Mouse (Mus musculus) ES-Bruce4 (cell line): ENCODE data around the gene Sdc4. TPM values are rescaled to one million over a fixed set of nuclear protein-coding genes. Genes with fewer than 3 reads are reported as not detected.

ENCODE experiments used
- H3K27ac ChIP-seq: 2 replicates; pipeline ENCODE4 v1.5.1; 2012; ENCODE audit warnings: low read length, inconsistent platforms; ENCODE audit not compliant: insufficient read depth
- H3K27me3 ChIP-seq: 2 replicates; pipeline ENCODE4 v1.6.1; 2012; ENCODE audit warnings: mild to moderate bottlenecking, low read length, inconsistent platforms; ENCODE audit not compliant: control insufficient read depth, poor library complexity, insufficient read depth, severe bottlenecking
- H3K36me3 ChIP-seq: 2 replicates; pipeline ENCODE4 v1.6.1; 2012; ENCODE audit warnings: inconsistent platforms, mild to moderate bottlenecking, low read length, moderate library complexity; ENCODE audit not compliant: control insufficient read depth, poor library complexity, insufficient read depth, severe bottlenecking
- H3K4me1 ChIP-seq: one replicate; pipeline ENCODE4 v1.8.1; 2011; ENCODE audit warnings: low read length; ENCODE audit not compliant: control insufficient read depth, insufficient read depth
- H3K4me3 ChIP-seq: 2 replicates; pipeline ENCODE4 v1.5.1; 2011; ENCODE audit warnings: low read depth, mild to moderate bottlenecking, low read length
- H3K9ac ChIP-seq: 2 replicates; pipeline ENCODE4 v1.6.1; 2012; ENCODE audit warnings: low read depth, mild to moderate bottlenecking, inconsistent platforms; ENCODE audit not compliant: poor library complexity, severe bottlenecking
- H3K9me3 ChIP-seq: replicated peaks from 2 replicates; pipeline ENCODE4 v1.6.1; 2012; ENCODE audit warnings: mild to moderate bottlenecking, low read length, inconsistent platforms; ENCODE audit not compliant: control insufficient read depth, poor library complexity, insufficient read depth, severe bottlenecking
- CTCF ChIP-seq: IDR thresholded peaks from one replicate; pipeline ENCODE4 v1.8.1; 2011; ENCODE audit warnings: low read depth, low read length
- EP300 ChIP-seq: IDR thresholded peaks from 2 replicates; pipeline ENCODE4 v1.6.1; 2011; ENCODE audit warnings: low read depth, low read length; ENCODE audit not compliant: insufficient read depth
- POLR2A ChIP-seq: IDR thresholded peaks from one replicate; pipeline ENCODE4 v1.8.1; 2011; ENCODE audit warnings: low read length; ENCODE audit not compliant: insufficient read depth
- polyA plus RNA-seq: library from polyadenylated mRNA; stranded (reverse); fragments of >200 nt; gene quantifications from 2 replicates; pipeline ENCODE4 v1.2.4, GENCODE M21; 2011; ENCODE audit warnings: low read depth; ENCODE audit not compliant: missing spikeins, insufficient read depth, insufficient read length

The Sdc4 gene
- polyA plus RNA-seq, 1 experiment = 213 TPM

GRCm38 (mm10) chr2:164418308-164418875, 25.3 kb downstream of the Sdc4 start:
- H3K36me3 ChIP-seq = 0 out of 2 replicates have a peak, but pooled peaks cover under 1% of the 10 kb centered on the region
- H3K4me1 ChIP-seq = peaks cover 5% of the 10 kb centered on the region
- no peak overlapping the region for H3K9ac ChIP-seq
- no peaks in the 10 kb centered on the region for H3K9me3 ChIP-seq
- H3K27ac ChIP-seq = no peak overlapping the region
- TF ChIP-seq EP300 (peak; percentile 20; the same call in 1 of the 2 replicates), POLR2A (no peak), CTCF (no peak)
- H3K27me3 ChIP-seq = no peaks in the 10 kb centered on the region
- no peak overlapping the region for H3K4me3 ChIP-seq

- no peaks in the 10 kb centered on the region for H3K36me3 ChIP-seq
- no peaks in the 10 kb centered on the region for H3K9me3 ChIP-seq
- H3K9ac ChIP-seq = no peak overlapping the region
- H3K27me3 ChIP-seq = no peaks in the 10 kb centered on the region
- no peak for TF ChIP-seq EP300
- peak; percentile 18 for TF ChIP-seq CTCF
- TF ChIP-seq POLR2A = no peak
- no peak overlapping the region for H3K27ac ChIP-seq
- H3K4me3 ChIP-seq = no peak overlapping the region
- H3K4me1 ChIP-seq = peaks cover 5% of the 10 kb centered on the region
Measured at GRCm38 (mm10) chr2:164417198-164417597, 26.5 kb downstream of the Sdc4 start.

GRCm38 (mm10) chr2:164414581-164414980, 29.1 kb downstream of the Sdc4 start:
- Histone ChIP-seq H3K27ac (no peak overlapping the region), H3K9me3 (no peaks in the 10 kb centered on the region), H3K9ac (0 out of 2 replicates have a peak overlapping the region, but pooled peaks have one; percentile 2), H3K4me3 (peak overlapping the region; percentile 48), H3K27me3 (no peaks in the 10 kb centered on the region), H3K36me3 (no peaks in the 10 kb centered on the region), H3K4me1 (peaks cover 5% of the 10 kb centered on the region)
- TF ChIP-seq EP300 (no peak), CTCF (no peak)

GRCm38 (mm10) chr2:164414167-164414566, 29.5 kb downstream of the Sdc4 start:
- H3K27me3 ChIP-seq = no peaks in the 10 kb centered on the region

GRCm38 (mm10) chr2:164407708-164408107, 36.0 kb downstream of the Sdc4 start:
- Histone ChIP-seq H3K36me3 (no peaks in the 10 kb centered on the region), H3K4me3 (peak overlapping the region; percentile 27), H3K9me3 (no peaks in the 10 kb centered on the region), H3K9ac (peak overlapping the region; percentile 31; the same call in 1 of the 2 replicates), H3K27ac (no peak overlapping the region), H3K27me3 (peaks cover 3% of the 10 kb centered on the region; the same call in 1 of the 2 replicates), H3K4me1 (no peaks in the 10 kb centered on the region)
- peak; percentile 89 for TF ChIP-seq CTCF
- no peak for TF ChIP-seq POLR2A

More at GRCm38 (mm10) chr2:164414167-164414566, 29.5 kb downstream of the Sdc4 start:
- H3K36me3 ChIP-seq = no peaks in the 10 kb centered on the region
- peaks cover 5% of the 10 kb centered on the region for H3K4me1 ChIP-seq
- no peaks in the 10 kb centered on the region for H3K9me3 ChIP-seq
- no peak for TF ChIP-seq CTCF
- TF ChIP-seq EP300 = no peak
- no peak for TF ChIP-seq POLR2A
- no peak overlapping the region for H3K27ac ChIP-seq
- peak overlapping the region; percentile 48 for H3K4me3 ChIP-seq
- H3K9ac ChIP-seq = 0 out of 2 replicates have a peak overlapping the region, but pooled peaks have one; percentile 2

GRCm38 (mm10) chr2:164405519-164405918, 38.2 kb downstream of the Sdc4 start:
- H3K36me3 ChIP-seq = no peaks in the 10 kb centered on the region
- H3K4me1 ChIP-seq = no peaks in the 10 kb centered on the region
- H3K4me3 ChIP-seq = no peak overlapping the region
- no peak for TF ChIP-seq EP300
- TF ChIP-seq CTCF = no peak
- no peak for TF ChIP-seq POLR2A
- no peaks in the 10 kb centered on the region for H3K9me3 ChIP-seq
- peaks cover 3% of the 10 kb centered on the region for H3K27me3 ChIP-seq
- no peak overlapping the region for H3K9ac ChIP-seq
- no peak overlapping the region for H3K27ac ChIP-seq
